Mouse (Mus musculus): Measurements from ENCODE around the gene Eif5a.
A peak's percentile ranks its signal among the peaks of the same experiment; 100 is the strongest.
"Not testable (repeated sequence)": the region's sequence is repeated elsewhere in the genome, so short reads cannot be mapped to it uniquely, and the experiment has no call there.

Gene Eif5a

DNA sequence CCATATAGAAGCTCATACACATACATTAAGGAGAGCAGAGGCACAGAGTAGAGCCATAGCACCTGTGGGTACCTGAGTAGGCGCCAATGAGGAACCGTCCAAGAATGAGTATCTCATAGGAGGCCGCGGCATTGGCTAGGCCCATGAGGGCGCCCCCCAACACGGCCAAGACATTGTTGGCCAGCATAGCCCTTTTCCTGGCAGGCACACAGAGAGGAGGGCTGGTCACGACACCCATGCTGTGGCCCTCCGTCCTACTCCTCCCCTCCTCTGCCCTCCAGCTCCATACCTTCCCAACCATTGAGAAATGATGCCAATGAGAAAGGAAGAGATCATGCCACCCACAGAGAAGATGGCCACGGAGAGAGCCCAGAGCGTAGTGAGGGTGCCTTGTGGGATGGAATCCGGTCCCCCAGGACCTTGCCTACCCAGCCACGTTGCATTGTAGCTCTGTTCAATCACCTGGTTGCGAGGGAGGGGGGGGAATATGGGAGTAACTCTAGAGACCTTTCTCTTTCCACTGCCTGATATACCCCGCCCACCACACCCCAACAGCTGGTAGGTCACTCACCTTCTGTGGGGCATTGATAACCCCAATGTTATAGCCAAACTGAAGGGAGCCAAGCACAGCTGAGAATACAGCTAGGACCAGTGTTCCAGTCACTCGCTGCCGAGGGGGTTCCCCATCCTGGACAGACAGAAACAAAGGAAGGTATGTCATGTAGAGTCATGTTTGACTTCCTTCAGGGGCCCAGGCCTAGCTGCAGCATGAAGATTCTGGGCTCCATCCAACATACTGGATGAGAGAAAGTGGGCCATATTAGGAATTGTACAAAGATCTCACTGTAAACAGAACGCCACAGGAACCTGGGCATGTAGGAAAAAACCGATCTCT, 24.5 kb upstream of the Eif5a start:
- DNase-seq, result no peak

DNA sequence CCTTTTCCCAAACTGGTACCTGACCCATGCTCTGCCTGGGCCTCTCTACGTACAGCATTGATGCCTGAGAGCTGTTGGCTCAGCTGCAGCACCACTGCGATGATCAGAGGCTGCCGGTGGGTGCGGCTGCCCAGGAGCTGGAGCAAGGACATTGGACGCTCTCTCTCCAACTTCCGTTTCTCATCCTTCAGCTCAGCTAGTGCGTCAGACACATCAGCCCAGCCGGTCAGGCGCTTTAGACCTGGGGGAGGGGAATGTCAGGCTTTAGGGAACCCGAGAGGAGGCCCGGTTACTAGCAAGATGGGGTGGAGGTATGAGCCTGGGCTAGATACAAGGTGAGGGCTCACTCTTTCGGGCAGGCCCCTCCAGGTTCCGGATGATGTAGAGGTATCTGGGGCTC, 23.5 kb upstream of the Eif5a start:
- no peak for DNase-seq

DNA sequence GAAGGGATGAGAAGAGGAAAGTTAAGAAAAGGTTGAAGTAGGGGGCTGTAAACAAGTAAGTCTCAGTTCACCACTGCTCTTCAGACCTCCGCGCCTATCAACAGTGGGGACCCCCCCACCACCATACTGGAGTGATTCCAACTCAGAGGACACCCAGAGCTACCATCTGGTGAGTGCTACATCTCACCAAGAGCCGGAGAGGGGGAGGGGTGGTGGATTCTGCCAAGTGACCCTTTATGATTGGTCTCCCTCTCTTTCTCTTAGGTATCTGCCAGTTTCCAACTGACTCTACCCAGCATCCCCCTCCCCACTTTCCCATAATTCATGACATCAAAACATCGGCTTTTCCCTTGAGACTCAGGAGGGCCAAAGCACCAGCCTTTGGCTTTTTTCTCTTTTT, 19.2 kb upstream of the Eif5a start:
- no peak for DNase-seq

- DNase-seq, result no peak
Observed at GRCm38 (mm10) chr11:69939731-69940130, 18.0 kb upstream of the Eif5a start.

DNA sequence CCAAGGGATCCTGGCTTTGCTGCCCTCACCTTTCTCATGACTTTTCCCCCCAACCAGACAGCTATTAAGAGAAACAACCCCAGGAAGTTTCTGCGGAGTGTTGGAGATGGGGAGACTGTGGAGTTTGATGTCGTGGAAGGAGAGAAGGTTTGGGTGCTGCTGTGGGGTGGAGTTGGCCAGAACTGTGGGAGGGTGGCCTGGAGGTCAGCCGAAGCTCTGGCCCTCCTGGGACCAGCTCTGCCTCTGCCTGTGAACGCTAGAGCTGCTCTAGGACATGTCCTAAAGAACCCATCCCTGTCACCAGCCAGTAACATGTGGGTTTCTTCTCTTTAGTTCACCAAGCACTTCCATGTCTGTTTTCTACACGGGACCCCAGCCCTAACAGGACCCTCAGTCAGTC, 17.4 kb upstream of the Eif5a start:
- DNase-seq, result no peak

- peak; percentile 33 to 48 for DNase-seq
Observed at GRCm38 (mm10) chr11:69938401-69938979, 16.7 kb upstream of the Eif5a start.

- no peak for DNase-seq
Observed at GRCm38 (mm10) chr11:69937834-69938233, 16.1 kb upstream of the Eif5a start.

DNA sequence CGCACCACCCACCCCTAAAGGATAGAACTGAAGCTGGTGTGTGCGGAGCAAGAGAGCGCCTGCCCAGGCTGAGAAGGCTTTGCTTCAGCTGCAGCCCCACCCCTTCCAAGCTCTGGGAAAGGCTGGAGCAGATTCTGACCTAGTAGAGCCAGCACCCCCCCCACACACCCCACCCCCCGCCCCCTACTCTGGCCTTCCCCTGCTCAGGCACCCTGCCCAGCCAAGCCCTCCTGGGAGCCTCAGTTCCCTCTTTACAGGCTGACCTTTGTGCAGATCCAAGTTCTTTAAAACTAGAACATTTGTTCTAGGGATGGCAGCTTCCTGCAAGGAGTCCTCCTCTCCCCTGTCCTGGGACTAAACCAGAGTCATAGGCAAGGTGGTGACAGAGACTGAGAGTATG, 15.6 kb upstream of the Eif5a start:
- DNase-seq, result peak; percentile 59 to 68

DNA sequence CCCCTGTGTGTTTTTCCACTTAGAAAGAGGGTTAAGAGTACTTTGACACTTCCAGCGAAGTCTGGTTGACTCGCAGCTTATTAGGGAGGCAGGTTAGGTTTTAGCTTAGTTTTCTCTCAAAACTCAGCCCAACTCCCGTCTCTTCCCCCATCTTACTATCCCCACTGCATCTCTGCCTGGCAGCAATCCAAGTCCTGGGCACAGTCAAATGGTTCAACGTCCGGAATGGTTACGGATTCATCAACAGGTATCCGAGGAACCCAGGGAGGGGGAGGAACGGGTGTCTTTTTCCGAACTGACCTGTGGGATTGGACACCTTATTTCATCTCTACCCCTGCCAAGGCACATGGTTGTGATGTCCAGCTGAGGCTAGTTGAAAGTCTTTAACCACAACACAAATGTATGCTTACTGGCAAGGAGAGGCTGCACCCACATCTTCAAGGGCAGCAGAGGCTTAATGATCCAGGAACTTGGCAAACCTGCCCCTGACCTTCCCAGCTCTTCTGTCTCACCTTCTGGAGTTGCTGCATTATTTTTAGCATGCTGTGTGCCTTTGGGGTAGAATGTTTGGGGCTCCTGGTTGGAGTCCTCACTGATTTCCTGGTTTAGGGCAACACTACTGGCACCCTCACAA, 15.1 kb upstream of the Eif5a start:
- DNase-seq, result peak; percentile 36 to 63

- peak; percentile 50 to 66 for DNase-seq
Observed at GRCm38 (mm10) chr11:69936156-69936555, 14.4 kb upstream of the Eif5a start.

DNA sequence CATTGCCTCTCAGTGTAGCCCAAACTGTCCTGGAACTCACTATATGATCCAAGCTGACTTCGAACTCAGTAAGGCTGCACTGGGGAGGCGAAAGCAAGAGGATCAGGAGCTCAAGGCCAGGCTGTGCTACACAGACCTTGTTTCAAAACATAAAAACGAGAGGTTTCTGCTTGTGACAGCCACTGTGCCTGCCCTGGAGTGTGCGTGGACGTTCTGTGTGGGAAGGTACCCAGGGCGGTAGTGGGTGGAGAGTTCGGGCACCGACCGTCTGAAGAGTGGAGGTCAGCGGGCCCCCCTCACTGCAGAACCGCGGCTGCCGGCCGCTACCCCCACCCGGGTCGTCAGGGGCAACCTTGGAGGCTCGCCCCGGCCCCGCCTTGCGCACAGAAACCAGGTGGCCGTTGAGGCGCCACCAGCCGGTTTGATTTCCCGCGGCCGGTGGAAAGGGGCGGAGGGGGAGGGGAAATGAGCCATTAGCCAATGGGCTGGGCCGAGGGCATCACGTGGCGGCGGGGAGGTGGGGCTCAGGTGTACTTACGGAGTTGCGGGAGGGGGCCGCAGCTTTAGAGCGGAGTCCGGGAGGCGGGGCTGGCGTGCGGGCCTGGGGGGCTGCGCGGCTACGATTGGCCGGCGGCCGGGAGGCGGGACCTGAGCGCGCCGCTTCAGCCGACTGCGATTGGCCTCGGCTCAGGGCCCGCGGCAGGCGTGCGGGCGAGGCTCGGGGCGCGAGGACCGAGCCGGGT, 13.6 kb upstream of the Eif5a start, which contains the start of gene Ybx2:
Gene Ybx2, plus strand, starts transcription at position 660 of the 743 bp plus-strand sequence.
- DNase-seq, result peak; percentile 92 to 95

DNA sequence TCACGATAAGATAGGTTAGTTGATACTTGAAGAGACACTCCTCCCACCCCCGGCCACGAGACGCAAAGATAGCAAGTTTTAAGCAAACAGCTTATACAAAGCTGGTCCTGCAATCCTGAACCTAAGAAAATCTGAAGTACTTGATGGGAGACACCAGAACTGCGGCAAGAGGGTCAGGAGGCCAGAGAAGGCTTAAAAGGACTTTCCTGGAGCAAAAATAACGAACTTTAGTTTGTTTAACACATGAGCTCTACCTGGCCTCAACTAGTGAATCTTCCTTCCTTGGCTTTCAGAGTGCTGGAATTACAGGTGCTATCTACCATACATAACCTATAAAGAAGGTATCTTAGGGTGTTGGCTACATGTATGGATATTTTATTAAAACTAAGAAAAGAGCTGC, 12.9 kb upstream of the Eif5a start:
- DNase-seq, result no peak

GRCm38 (mm10) chr11:69934169-69934568, 12.4 kb upstream of the Eif5a start:
- DNase-seq, result peak; percentile 97 to 99

DNA sequence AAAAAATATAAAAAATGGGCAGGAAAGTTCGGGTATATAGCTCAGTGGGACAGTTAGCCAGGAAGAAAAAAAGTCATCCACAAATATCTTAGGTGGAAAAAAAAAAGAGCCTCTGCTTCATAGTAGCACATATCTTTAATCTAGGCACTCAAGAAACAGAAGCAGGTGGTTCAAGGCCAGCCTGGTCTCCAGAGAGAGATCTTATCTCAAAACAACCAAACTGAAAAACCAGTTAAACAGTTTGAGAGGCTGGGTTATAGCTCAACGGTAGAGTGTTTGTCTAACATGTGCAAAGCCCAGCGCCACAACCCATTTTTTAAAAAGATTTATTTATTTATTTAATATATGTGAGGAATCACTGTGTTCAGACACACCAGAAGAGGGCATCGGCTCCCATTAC, 11.3 kb upstream of the Eif5a start:
- no peak for DNase-seq

GRCm38 (mm10) chr11:69932254-69932653, 10.5 kb upstream of the Eif5a start:
- DNase-seq, result no peak

GRCm38 (mm10) chr11:69931769-69932168, 10.0 kb upstream of the Eif5a start:
- no peak for DNase-seq

- DNase-seq, result no peak
Observed at GRCm38 (mm10) chr11:69930967-69931537, 9.3 kb upstream of the Eif5a start.

DNA sequence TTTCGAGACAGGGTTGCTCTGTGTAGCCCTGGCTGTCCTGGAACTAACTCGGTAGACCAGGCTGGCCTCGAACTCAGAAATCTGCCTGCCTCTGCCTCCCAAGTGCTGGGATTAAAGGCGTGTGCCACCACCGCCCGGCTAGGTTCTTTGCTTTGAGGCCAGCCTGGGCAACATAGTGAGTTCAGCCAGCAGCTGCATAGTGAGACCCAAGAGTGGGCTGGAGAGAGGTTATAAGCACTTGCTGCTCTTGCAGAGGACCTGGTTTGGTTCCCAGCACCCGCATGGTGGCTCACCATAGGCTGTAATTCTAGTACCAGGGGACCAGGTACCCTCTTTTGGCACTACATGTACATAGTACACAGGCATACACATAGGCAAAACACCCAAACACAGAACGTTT, 8.4 kb upstream of the Eif5a start:
- DNase-seq, result not testable (repeated sequence)

DNA sequence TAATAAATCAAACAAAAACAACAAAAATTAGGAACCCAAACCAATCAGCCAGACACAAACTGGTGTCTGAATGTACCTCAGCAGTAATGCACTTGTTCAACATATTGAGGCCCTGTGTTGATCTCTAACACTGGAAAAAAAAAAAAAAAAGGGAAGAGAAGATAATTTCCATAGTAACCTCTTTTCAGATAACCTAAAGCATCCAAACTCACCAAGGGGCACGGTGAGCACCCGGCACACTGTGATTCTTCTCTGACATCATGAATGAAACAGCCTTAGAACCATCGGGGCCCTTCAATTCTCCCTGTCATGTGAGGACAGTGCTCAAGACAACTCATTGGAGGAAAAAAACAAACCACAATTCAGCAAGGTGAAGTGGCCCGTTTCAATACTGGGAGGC, 8.0 kb upstream of the Eif5a start:
- DNase-seq, result no peak

- DNase-seq, result no peak
Observed at GRCm38 (mm10) chr11:69927501-69927900, 5.7 kb upstream of the Eif5a start.

DNA sequence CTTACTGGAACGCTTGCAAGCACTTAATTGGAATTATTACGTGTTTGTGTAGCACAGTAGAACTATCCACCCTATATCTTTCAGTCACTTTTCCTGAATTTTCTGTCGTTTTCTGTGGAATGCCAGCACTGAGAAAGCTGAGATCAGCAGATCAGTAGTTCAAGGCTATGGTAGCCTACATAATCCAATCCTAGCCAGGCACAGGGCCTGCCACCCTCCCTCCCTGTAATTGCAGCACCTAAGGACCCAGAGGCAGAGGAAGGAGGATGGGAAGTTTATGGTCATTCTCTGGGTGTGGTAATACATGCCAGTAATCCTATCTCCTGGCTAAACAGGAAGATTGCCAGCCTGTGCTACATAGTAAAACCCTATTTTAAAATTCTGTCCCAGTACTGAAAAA, 1.0 kb upstream of the Eif5a start:
- no peak for DNase-seq

- DNase-seq, result peak in 1 of 2 experiments; percentile 40
Observed at GRCm38 (mm10) chr11:69922012-69922756, 426 bp upstream of the Eif5a start.
